Mouse (Mus musculus): Measurements from ENCODE around the gene Clec11a. TPM values are rescaled to one million over a fixed set of nuclear protein-coding genes. Genes with fewer than 3 reads are reported as not detected.
A peak's percentile ranks its signal among the peaks of the same experiment; 100 is the strongest.

Gene Clec11a
- 3.5 and 3.8 TPM in 2 replicates for polyA plus RNA-seq (2015; fragmentation: Nextera tagmentation; extraction: Ambion mirVana)

- WGBS, result 75% methylated on average over 6 of the region's 6 CpGs
- no peaks in the 10 kb centered on the region for H3K36me3 ChIP-seq (ENCODE audit: control insufficient read depth, insufficient read depth)
- no peak within 1 kb of the TSS for H3K9ac ChIP-seq (ENCODE audit: low read depth, low read length)
- no peaks in the 10 kb centered on the region for H3K9me3 ChIP-seq (ENCODE audit: control insufficient read depth)
- no peak within 1 kb of the TSS for H3K4me3 ChIP-seq (ENCODE audit: low read depth, low read length)
- peaks cover 19% of the 10 kb centered on the region for H3K27me3 ChIP-seq (replicated peaks; ENCODE audit: control insufficient read depth, insufficient read depth, low read length)
- TF ChIP-seq CTCF (IDR thresholded peaks at IDR 0.05; ENCODE audit: low read depth), result no peak
- H3K4me1 ChIP-seq (replicated peaks; ENCODE audit: control insufficient read depth, insufficient read depth, low read length), result peaks cover 4% of the 10 kb centered on the region
- H3K27ac ChIP-seq (ENCODE audit: low read depth, low read length), result no peak within 1 kb of the TSS
- H3K4me2 ChIP-seq (replicated peaks; ENCODE audit: low read depth), result peak within 1 kb of the TSS; percentile 79
- no peak for ATAC-seq
Measured at GRCm38 (mm10) chr7:44306516-44307240, at the start of gene Clec11a. Gene Clec11a, minus strand, starts transcription at chr7:44306902.

DNA sequence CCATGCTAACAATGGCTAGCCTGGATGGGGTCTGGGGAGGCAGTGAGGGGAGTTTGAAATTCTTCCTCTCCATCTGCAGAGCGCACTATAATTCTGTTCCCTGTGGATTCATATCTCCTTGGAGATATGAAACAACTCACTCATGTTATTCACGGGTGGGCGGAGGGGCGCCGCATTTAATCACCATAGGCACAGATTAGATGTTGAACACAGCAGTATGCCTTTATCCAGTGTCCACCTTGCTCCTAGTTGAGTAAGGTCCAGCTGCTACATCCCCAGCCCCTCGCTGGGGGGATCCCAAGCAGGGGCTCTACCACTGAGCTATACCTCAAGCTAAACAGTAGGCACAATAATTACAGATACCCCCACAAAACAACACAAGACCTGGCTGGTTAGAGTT is 48.7 kb upstream of the Clec11a start:
- Histone ChIP-seq H3K27ac (ENCODE audit: low read depth, low read length) (no peak overlapping the region), H3K9ac (ENCODE audit: low read depth, low read length) (no peak overlapping the region), H3K4me1 (replicated peaks; ENCODE audit: control insufficient read depth, insufficient read depth, low read length) (0 out of 2 replicates have a peak, but pooled peaks cover 2% of the 10 kb centered on the region), H3K4me2 (replicated peaks; ENCODE audit: low read depth) (no peak overlapping the region), H3K4me3 (ENCODE audit: low read depth, low read length) (no peak overlapping the region), H3K9me3 (ENCODE audit: control insufficient read depth) (no peaks in the 10 kb centered on the region), H3K27me3 (replicated peaks; ENCODE audit: control insufficient read depth, insufficient read depth, low read length) (peaks cover 87% of the 10 kb centered on the region), H3K36me3 (ENCODE audit: control insufficient read depth, insufficient read depth) (no peaks in the 10 kb centered on the region)
- 75% methylated on average over 6 of the region's 6 CpGs for WGBS
- ATAC-seq, result no peak
- no peak for TF ChIP-seq CTCF (IDR thresholded peaks at IDR 0.05; ENCODE audit: low read depth)

DNA sequence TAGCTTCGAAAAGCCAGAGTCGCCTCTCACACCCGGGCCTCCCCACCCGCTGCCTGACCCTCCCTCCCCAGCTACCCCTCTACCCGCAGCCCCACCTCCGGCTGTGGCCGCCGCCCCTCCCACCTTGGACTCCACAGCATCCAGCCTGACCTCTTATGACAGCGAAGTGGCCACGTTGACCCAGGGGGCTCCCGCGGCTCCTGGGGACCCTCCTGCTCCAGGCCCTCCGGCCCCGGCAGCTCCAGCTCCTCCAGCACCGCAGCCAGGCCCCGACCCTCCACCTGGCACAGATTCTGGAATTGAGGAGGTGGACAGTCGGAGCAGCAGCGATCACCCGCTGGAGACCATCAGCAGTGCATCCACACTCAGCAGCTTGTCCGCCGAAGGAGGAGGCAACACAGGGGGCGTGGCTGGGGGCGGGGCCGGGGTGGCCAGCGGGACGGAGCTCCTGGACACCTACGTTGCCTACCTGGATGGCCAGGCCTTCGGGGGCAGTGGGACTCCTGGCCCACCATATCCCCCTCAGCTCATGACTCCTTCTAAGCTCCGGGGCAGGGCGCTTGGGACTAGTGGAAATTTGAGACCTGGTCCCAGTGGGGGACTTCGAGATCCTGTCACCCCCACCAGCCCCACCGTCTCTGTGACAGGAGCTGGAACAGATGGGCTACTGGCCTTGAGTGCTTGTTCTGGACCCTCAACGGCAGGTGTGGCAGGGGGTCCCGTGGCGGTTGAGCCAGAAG is 47.1 kb upstream of the Clec11a start:
- no peak for TF ChIP-seq CTCF (IDR thresholded peaks at IDR 0.05; ENCODE audit: low read depth)
- no peaks in the 10 kb centered on the region for H3K9me3 ChIP-seq (ENCODE audit: control insufficient read depth)
- 0 out of 2 replicates have a peak, but pooled peaks cover 2% of the 10 kb centered on the region for H3K4me1 ChIP-seq (replicated peaks; ENCODE audit: control insufficient read depth, insufficient read depth, low read length)
- 2% methylated on average over 35 of the region's 35 CpGs for WGBS
- H3K27ac ChIP-seq (ENCODE audit: low read depth, low read length), result no peak overlapping the region
- H3K9ac ChIP-seq (ENCODE audit: low read depth, low read length), result no peak overlapping the region
- no peak overlapping the region for H3K4me2 ChIP-seq (replicated peaks; ENCODE audit: low read depth)
- H3K27me3 ChIP-seq (replicated peaks; ENCODE audit: control insufficient read depth, insufficient read depth, low read length), result peaks cover 86% of the 10 kb centered on the region
- H3K4me3 ChIP-seq (ENCODE audit: low read depth, low read length), result peak overlapping the region; percentile 5; the same call in 1 of the 2 replicates
- no peak for ATAC-seq
- H3K36me3 ChIP-seq (ENCODE audit: control insufficient read depth, insufficient read depth), result no peaks in the 10 kb centered on the region

- Histone ChIP-seq H3K27ac (ENCODE audit: low read depth, low read length) (no peak overlapping the region), H3K9me3 (ENCODE audit: control insufficient read depth) (no peaks in the 10 kb centered on the region), H3K9ac (ENCODE audit: low read depth, low read length) (no peak overlapping the region), H3K4me3 (ENCODE audit: low read depth, low read length) (0 out of 2 replicates have a peak overlapping the region, but pooled peaks have one; percentile 1), H3K36me3 (ENCODE audit: control insufficient read depth, insufficient read depth) (no peaks in the 10 kb centered on the region), H3K4me1 (replicated peaks; ENCODE audit: control insufficient read depth, insufficient read depth, low read length) (0 out of 2 replicates have a peak, but pooled peaks cover 2% of the 10 kb centered on the region), H3K27me3 (replicated peaks; ENCODE audit: control insufficient read depth, insufficient read depth, low read length) (peaks cover 82% of the 10 kb centered on the region), H3K4me2 (replicated peaks; ENCODE audit: low read depth) (no peak overlapping the region)
- no peak for TF ChIP-seq CTCF (IDR thresholded peaks at IDR 0.05; ENCODE audit: low read depth)
- 4% methylated on average over 63 of the region's 71 CpGs for WGBS
- no peak for ATAC-seq
Measured at GRCm38 (mm10) chr7:44352750-44353600, 46.3 kb upstream of the Clec11a start.

DNA sequence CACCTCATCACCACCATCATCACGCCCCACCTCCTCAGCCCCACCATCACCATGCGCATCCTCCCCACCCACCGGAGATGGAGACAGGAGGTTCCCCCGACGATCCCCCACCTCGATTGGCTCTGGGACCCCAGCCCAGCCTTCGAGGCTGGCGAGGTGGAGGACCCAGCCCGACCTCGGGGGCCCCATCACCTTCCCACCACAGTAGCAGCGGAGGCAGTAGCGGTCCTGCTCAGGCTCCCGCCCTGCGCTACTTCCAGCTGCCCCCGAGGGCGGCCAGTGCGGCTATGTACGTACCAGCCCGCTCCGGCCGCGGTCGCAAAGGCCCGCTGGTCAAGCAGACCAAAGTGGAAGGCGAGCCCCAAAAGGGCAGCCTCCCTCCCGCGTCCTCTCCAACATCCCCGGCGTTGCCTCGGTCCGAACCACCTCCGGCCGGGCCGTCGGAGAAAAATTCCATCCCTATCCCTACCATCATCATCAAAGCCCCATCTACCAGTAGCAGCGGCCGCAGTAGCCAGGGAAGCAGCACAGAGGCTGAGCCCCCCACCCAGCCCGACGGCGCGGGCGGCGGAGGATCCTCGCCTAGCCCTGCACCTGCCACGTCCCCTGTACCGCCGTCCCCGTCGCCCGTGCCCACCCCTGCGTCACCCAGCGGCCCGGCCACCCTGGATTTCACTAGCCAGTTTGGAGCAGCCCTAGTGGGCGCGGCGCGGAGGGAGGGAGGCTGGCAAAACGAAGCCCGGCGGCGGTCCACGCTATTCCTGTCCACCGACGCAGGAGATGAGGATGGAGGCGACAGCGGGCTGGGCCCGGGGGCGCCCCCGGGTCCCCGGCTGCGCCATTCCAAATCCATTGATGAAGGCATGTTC is 45.4 kb upstream of the Clec11a start:
- H3K36me3 ChIP-seq (ENCODE audit: control insufficient read depth, insufficient read depth), result no peaks in the 10 kb centered on the region
- no peak overlapping the region for H3K27ac ChIP-seq (ENCODE audit: low read depth, low read length)
- ATAC-seq, result no peak
- H3K4me3 ChIP-seq (ENCODE audit: low read depth, low read length), result no peak overlapping the region
- WGBS, result 4% methylated on average over 70 of the region's 71 CpGs
- no peak overlapping the region for H3K9ac ChIP-seq (ENCODE audit: low read depth, low read length)
- H3K9me3 ChIP-seq (ENCODE audit: control insufficient read depth), result no peaks in the 10 kb centered on the region
- peaks cover 75% of the 10 kb centered on the region for H3K27me3 ChIP-seq (replicated peaks; ENCODE audit: control insufficient read depth, insufficient read depth, low read length)
- TF ChIP-seq CTCF (IDR thresholded peaks at IDR 0.05; ENCODE audit: low read depth), result no peak
- 0 out of 2 replicates have a peak, but pooled peaks cover 2% of the 10 kb centered on the region for H3K4me1 ChIP-seq (replicated peaks; ENCODE audit: control insufficient read depth, insufficient read depth, low read length)
- no peak overlapping the region for H3K4me2 ChIP-seq (replicated peaks; ENCODE audit: low read depth)
